Mouse (Mus musculus): ENCODE measurements at regions not wholly inside any gene's neighbourhood (a gene's known extent, or its start where the extent isn't known, plus 50 kb on each side); places are given as distances from the start of the nearest gene placed in this dataset.

GRCm38 (mm10) chr13:111921142-111922035 lies 112.6 kb upstream of the Map3k1 start:
- TF ChIP-seq POLR2A (IDR thresholded peaks at IDR 0.05; ENCODE audit: low read depth, low read length) (no peak), CTCF (IDR thresholded peaks at IDR 0.05; ENCODE audit: extremely low read depth, insufficient read length, insufficient replicate concordance, low read depth, low read length) (no peak)

Data from small intestine, adult 2 months (tissue).